Mouse (Mus musculus) bone marrow, adult 2 months (tissue): ENCODE results near the gene Limd2.

Experiments
- CTCF ChIP-seq: fragments of 200-500 bp; IDR thresholded peaks from 2 replicates; pipeline ENCODE4 v1.5.1; 2011; ENCODE audit warnings: low read length, control low read depth; ENCODE audit not compliant: control insufficient read depth, insufficient read depth
- POLR2A ChIP-seq: fragments of 200-500 bp; IDR thresholded peaks from 2 replicates; pipeline ENCODE4 v1.6.1; 2011; ENCODE audit warnings: low read depth, mild to moderate bottlenecking, control low read depth, low read length, borderline replicate concordance; ENCODE audit not compliant: control insufficient read depth

DNA sequence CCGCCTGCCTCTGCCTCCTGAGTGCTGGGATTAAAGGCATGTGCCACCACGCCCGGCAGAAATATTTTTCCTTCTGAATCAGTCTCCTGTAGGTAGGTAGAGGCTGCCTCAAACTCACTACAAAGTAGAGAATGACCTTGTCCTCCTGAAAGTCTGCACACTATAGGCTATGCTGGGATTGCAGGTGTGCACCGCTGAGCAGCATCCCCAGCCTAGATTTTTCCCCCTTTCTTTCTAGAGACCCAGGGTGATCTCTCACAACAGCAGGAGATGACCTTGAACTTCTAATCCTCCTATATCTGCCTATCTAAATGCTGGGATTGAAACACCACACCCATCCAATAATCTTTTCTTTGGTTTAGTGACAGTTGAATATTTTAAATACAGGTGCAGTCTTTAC, 26.7 kb upstream of the Limd2 start:
- no peak for TF ChIP-seq CTCF
- TF ChIP-seq POLR2A, result no peak
